Mouse (Mus musculus) CH12.LX (cell line): ENCODE measurements around the gene Nags.

Source experiments
- CTCF ChIP-seq, 2 experiments: IDR thresholded peaks in 1 of 2; conservative IDR thresholded peaks in 1 of 2; 2 replicates each; pipeline ENCODE4 v1.5.1; 2011 to 2012; ENCODE audit warnings: low read depth in 2 of 2, low read length in 2 of 2, improper control_type of control experiment in 1 of 2, inconsistent platforms in 1 of 2, mild to moderate bottlenecking in 1 of 2, moderate library complexity in 1 of 2
- HCFC1 ChIP-seq: IDR thresholded peaks from 2 replicates; pipeline ENCODE4 v1.6.1; 2012; ENCODE audit warnings: low read depth, mild to moderate bottlenecking, inconsistent platforms, low read length, improper control_type of control experiment
- MAFK ChIP-seq: IDR thresholded peaks from 2 replicates; pipeline ENCODE4 v1.6.1; 2011; ENCODE audit warnings: low read length, improper control_type of control experiment; ENCODE audit not compliant: insufficient replicate concordance
- MEF2A ChIP-seq: IDR thresholded peaks from 2 replicates; pipeline ENCODE4 v1.6.1; 2014; ENCODE audit warnings: low read depth, mild to moderate bottlenecking, inconsistent platforms, low read length, improper control_type of control experiment, borderline replicate concordance
- NRF1 ChIP-seq: IDR thresholded peaks from 2 replicates; pipeline ENCODE4 v1.6.1; 2014; ENCODE audit warnings: low read depth, mild to moderate bottlenecking, inconsistent platforms, low read length, improper control_type of control experiment, moderate library complexity
- PAX5 ChIP-seq: IDR thresholded peaks from 2 replicates; pipeline ENCODE4 v1.6.1; 2012; ENCODE audit warnings: low read length, inconsistent platforms, mixed read lengths
- POLR2A ChIP-seq: IDR thresholded peaks from 2 replicates; pipeline ENCODE4 v1.6.1; 2011; ENCODE audit warnings: low read depth, mild to moderate bottlenecking, improper control_type of control experiment, low read length
- TCF12 ChIP-seq: IDR thresholded peaks from 2 replicates; pipeline ENCODE4 v1.6.1; 2014; ENCODE audit warnings: low read depth, mild to moderate bottlenecking, inconsistent platforms, low read length, improper control_type of control experiment
- ZC3H11A ChIP-seq: IDR thresholded peaks from 2 replicates; pipeline ENCODE4 v1.6.1; 2012; ENCODE audit warnings: low read depth, mild to moderate bottlenecking, inconsistent platforms, low read length, improper control_type of control experiment

DNA sequence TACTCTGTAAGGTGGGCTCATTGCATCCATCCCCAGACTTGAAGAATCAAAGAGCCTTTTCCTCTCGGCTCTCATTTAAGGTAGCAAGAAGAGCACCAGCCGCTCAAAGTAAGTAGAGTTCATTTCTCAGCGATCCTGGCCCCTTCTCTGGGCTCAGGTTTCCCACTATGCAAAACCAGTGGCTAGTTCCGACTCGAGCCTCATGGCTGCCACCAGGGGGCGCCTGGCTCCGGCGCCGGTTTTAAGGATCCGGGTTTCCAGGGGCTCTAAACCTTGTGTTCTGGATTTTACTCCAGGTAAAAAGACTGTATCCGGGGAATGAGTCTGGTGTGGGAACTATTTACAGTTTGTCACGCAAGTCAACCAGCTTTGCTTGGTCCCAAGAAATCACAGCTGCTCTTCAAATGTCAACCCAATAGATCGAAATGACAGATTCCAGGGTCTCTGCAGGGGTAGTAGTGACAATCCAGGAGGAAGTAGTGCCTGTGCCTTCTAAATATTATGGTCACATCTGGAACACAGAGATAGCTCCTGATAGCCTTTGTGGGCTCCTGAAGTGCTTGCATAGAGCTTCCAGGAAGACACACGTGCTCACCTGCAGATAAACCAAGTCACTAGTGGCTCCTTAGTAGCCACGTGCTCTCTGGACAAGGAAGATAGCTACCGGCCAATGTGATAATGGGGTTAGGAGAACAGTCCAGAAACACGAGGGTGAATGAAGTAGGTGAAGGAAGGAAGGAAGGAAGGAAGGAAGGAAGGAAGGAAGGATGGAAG lies 42.6 kb upstream of the Nags start:
- peak; percentile 82 to 98 for TF ChIP-seq CTCF (conservative IDR thresholded peaks at IDR 0.05 in 1 of 2, IDR thresholded peaks at IDR 0.05 in 1 of 2; ENCODE audit: low read depth in 2 of 2, low read length in 2 of 2)
- TF ChIP-seq MAFK = no peak
- peak; percentile 27; the same call in 1 of the 2 replicates for TF ChIP-seq NRF1
- TF ChIP-seq POLR2A = no peak
- no peak for TF ChIP-seq PAX5
- TF ChIP-seq TCF12 = 0 out of 2 replicates have a peak, but pooled peaks have one; percentile 52
- TF ChIP-seq ZC3H11A = peak; percentile 64; the same call in 1 of the 2 replicates
- TF ChIP-seq HCFC1 = peak; percentile 24; the same call in 1 of the 2 replicates
- TF ChIP-seq MEF2A = peak; percentile 55; the same call in 1 of the 2 replicates
